Mouse (Mus musculus) forebrain, embryonic 13.5 days (tissue): ENCODE results near the gene Slc38a4. TPM values are rescaled to one million over a fixed set of nuclear protein-coding genes. Genes with fewer than 3 reads are reported as not detected.

ENCODE experiments used
- ATAC-seq: fragments of 200-750 bp; cut with Nextera tagmentation; 2 replicates; pipeline ENCODE4 v1.8.0; 2017
- H3K27ac ChIP-seq: fragments of 300-500 bp; sonication (generic); 2 replicates; pipeline ENCODE4 v1.5.1; 2015; ENCODE audit warnings: inconsistent platforms, mild to moderate bottlenecking, moderate library complexity
- H3K27me3 ChIP-seq: fragments of 300-500 bp; sonication (generic); 2 replicates; pipeline ENCODE4 v1.6.1; 2015; ENCODE audit warnings: mild to moderate bottlenecking, inconsistent platforms
- H3K36me3 ChIP-seq: fragments of 300-500 bp; sonication (generic); 2 replicates; pipeline ENCODE4 v1.6.1; 2015; ENCODE audit warnings: mild to moderate bottlenecking, inconsistent platforms; ENCODE audit not compliant: poor library complexity, severe bottlenecking
- H3K4me1 ChIP-seq: fragments of 300-500 bp; sonication (generic); 2 replicates; pipeline ENCODE4 v1.6.1; 2015; ENCODE audit warnings: inconsistent platforms
- H3K4me2 ChIP-seq: fragments of 300-500 bp; sonication (generic); 2 replicates; pipeline ENCODE4 v1.6.1; 2015; ENCODE audit warnings: inconsistent platforms, mild to moderate bottlenecking, moderate library complexity
- H3K4me3 ChIP-seq: fragments of 300-500 bp; sonication (generic); 2 replicates; pipeline ENCODE4 v1.5.1; 2015; ENCODE audit warnings: mild to moderate bottlenecking, inconsistent platforms
- H3K9ac ChIP-seq: fragments of 300-500 bp; sonication (generic); 2 replicates; pipeline ENCODE4 v1.6.1; 2015; ENCODE audit warnings: mild to moderate bottlenecking, inconsistent platforms
- H3K9me3 ChIP-seq: fragments of 300-500 bp; sonication (generic); replicated peaks from 2 replicates; pipeline ENCODE4 v1.6.1; 2016; ENCODE audit warnings: inconsistent platforms
- WGBS: fragments of 180-500 bp; shearing (Covaris S2); methylation state at CpG from one replicate; pipeline ENCODE4 v1.1.7; 2015; 5-methylcytosine and 5-hydroxymethylcytosine counted together
- polyA plus RNA-seq: library from polyadenylated mRNA; unstranded; fragments of >200 nt; fragmentation: Nextera tagmentation; extraction: Ambion mirVana; gene quantifications from 2 replicates; pipeline ENCODE4 v1.2.1, GENCODE M21; 2015

Slc38a4 gene
- polyA plus RNA-seq, 1 experiment from 2014 or later = 2.7 TPM

DNA sequence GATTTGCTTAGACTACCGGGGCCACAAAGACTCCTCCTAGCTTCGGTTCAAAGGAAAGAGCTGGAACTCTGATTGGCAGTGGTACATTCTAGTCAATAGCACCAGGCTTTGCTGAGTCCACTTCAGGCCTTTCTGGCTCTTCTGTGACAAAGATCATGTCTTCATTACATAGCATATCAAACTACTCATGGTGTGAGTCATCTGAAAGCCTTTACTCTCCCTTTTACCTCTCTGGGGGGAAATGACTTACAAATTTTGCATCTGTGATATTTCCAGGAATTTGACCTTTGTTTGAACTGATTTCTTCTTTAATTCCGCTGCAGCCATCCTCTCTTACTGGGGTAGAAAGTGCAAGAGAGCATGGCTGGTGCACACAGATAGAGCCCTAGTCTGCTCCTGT lies 46.5 kb downstream of the Slc38a4 start:
- no peak overlapping the region for H3K27ac ChIP-seq
- ATAC-seq = no peak
- H3K27me3 ChIP-seq = no peaks in the 10 kb centered on the region
- 94% methylated on average over 3 of the region's 3 CpGs for WGBS
- H3K9me3 ChIP-seq = no peaks in the 10 kb centered on the region
- H3K9ac ChIP-seq = no peak overlapping the region
- no peak overlapping the region for H3K4me2 ChIP-seq
- H3K4me1 ChIP-seq = no peaks in the 10 kb centered on the region
- no peaks in the 10 kb centered on the region for H3K36me3 ChIP-seq
- no peak overlapping the region for H3K4me3 ChIP-seq

- Histone ChIP-seq H3K27ac (no peak overlapping the region), H3K9ac (no peak overlapping the region), H3K4me3 (no peak overlapping the region), H3K9me3 (no peaks in the 10 kb centered on the region), H3K36me3 (no peaks in the 10 kb centered on the region), H3K27me3 (no peaks in the 10 kb centered on the region), H3K4me2 (no peak overlapping the region), H3K4me1 (no peaks in the 10 kb centered on the region)
- WGBS = 93% methylated on average over 15 of the region's 15 CpGs
- no peak for ATAC-seq
These were observed 50.0 kb downstream of the Slc38a4 start for GRCm38 (mm10) chr15:97005631-97006234.

DNA sequence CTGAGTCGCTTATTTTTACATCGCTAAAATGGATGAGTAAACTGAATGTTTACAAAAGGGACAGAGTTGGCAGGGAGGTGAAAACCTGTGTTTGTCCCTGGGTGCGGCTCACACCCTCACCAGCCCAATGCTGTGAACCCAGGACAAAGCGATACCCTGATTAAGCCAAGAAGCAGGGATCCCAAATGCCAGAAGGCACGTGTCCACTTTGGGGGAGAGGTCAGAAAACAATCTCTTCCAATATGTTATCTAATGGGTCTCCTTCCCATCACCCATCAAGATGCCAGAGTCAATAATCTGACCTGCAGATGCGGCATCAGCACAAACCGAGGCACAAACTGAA lies 51.3 kb downstream of the Slc38a4 start:
- ATAC-seq = no peak
- no peaks in the 10 kb centered on the region for H3K36me3 ChIP-seq
- no peaks in the 10 kb centered on the region for H3K27me3 ChIP-seq
- 91% methylated on average over 7 of the region's 7 CpGs for WGBS
- H3K4me2 ChIP-seq = no peak overlapping the region
- H3K4me3 ChIP-seq = no peak overlapping the region
- no peak overlapping the region for H3K9ac ChIP-seq
- H3K27ac ChIP-seq = no peak overlapping the region
- no peaks in the 10 kb centered on the region for H3K4me1 ChIP-seq
- no peaks in the 10 kb centered on the region for H3K9me3 ChIP-seq

GRCm38 (mm10) chr15:97003851-97004524 lies 51.8 kb downstream of the Slc38a4 start:
- no peaks in the 10 kb centered on the region for H3K4me1 ChIP-seq
- H3K27ac ChIP-seq = no peak overlapping the region
- no peak overlapping the region for H3K4me2 ChIP-seq
- ATAC-seq = no peak
- no peaks in the 10 kb centered on the region for H3K27me3 ChIP-seq
- no peak overlapping the region for H3K4me3 ChIP-seq
- H3K9me3 ChIP-seq = no peaks in the 10 kb centered on the region
- no peaks in the 10 kb centered on the region for H3K36me3 ChIP-seq
- H3K9ac ChIP-seq = no peak overlapping the region
- WGBS = 74% methylated on average over 10 of the region's 10 CpGs

DNA sequence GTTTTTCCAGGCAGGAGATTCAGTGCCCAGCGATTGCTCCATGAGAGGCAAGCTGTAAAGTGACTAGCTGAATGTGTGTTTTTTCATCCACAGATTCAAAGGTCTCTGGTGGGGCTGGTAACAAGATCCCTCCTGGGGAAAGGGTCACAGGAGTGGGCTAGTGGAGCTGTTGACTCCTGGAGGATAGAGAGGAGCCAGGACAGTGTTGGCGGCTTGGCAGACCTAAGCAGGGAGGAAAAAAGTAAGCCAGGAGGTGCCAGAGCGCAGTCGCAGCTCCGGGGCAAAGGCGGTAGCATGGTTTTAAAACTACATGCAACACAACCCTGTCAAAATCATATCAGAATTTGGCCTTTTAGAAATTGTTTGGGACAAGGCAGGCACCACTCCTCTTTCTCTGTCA lies 52.6 kb downstream of the Slc38a4 start:
- Histone ChIP-seq H3K27ac (no peak overlapping the region), H3K4me2 (peak overlapping the region; percentile 42), H3K27me3 (no peaks in the 10 kb centered on the region), H3K4me1 (no peaks in the 10 kb centered on the region), H3K36me3 (no peaks in the 10 kb centered on the region), H3K9me3 (no peaks in the 10 kb centered on the region), H3K4me3 (peak overlapping the region; percentile 20), H3K9ac (no peak overlapping the region)
- 84% methylated on average over 6 of the region's 6 CpGs for WGBS
- ATAC-seq = no peak

DNA sequence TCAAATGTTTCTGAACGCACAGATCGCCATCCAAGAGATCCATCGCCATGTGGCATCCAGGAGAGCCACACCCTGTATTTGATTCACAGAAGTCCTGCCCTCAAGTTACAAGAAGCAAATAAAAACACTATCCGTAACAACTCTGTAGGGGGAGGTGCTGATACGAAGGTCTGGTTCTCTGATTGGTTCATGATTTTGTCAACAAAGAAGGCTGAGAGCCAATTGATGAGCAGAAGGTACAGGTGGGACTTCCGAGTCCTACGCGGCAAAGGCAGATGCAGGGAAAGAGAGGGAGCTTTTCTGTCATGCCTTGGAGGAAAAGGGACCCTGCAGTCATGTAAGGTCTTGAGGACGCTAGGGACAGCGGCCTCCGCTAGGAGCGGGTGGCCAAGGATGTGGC lies 53.0 kb downstream of the Slc38a4 start:
- peak overlapping the region; percentile 20 for H3K4me3 ChIP-seq
- WGBS = 70% methylated on average over 12 of the region's 12 CpGs
- no peak for ATAC-seq
- H3K27me3 ChIP-seq = no peaks in the 10 kb centered on the region
- no peak overlapping the region for H3K27ac ChIP-seq
- H3K36me3 ChIP-seq = no peaks in the 10 kb centered on the region
- H3K9me3 ChIP-seq = no peaks in the 10 kb centered on the region
- H3K4me2 ChIP-seq = peak overlapping the region; percentile 42
- H3K9ac ChIP-seq = no peak overlapping the region
- no peaks in the 10 kb centered on the region for H3K4me1 ChIP-seq

- Histone ChIP-seq H3K9me3 (no peaks in the 10 kb centered on the region), H3K36me3 (no peaks in the 10 kb centered on the region), H3K9ac (no peak overlapping the region), H3K4me2 (no peak overlapping the region), H3K27me3 (no peaks in the 10 kb centered on the region), H3K4me3 (no peak overlapping the region), H3K4me1 (no peaks in the 10 kb centered on the region), H3K27ac (no peak overlapping the region)
- WGBS = 84% methylated on average over 7 of the region's 7 CpGs
- no peak for ATAC-seq
These were observed 53.9 kb downstream of the Slc38a4 start for GRCm38 (mm10) chr15:97001886-97002285.

GRCm38 (mm10) chr15:97001416-97001815 lies 54.3 kb downstream of the Slc38a4 start:
- WGBS = 64% methylated on average over 12 of the region's 12 CpGs
- Histone ChIP-seq H3K4me2 (no peak overlapping the region), H3K9me3 (no peaks in the 10 kb centered on the region), H3K4me1 (no peaks in the 10 kb centered on the region), H3K9ac (no peak overlapping the region), H3K27me3 (no peaks in the 10 kb centered on the region), H3K36me3 (no peaks in the 10 kb centered on the region), H3K27ac (no peak overlapping the region), H3K4me3 (no peak overlapping the region)
- ATAC-seq = no peak

- ATAC-seq = no peak
- H3K4me2 ChIP-seq = no peak overlapping the region
- H3K9ac ChIP-seq = no peak overlapping the region
- H3K36me3 ChIP-seq = no peaks in the 10 kb centered on the region
- no peak overlapping the region for H3K27ac ChIP-seq
- H3K27me3 ChIP-seq = no peaks in the 10 kb centered on the region
- no peaks in the 10 kb centered on the region for H3K9me3 ChIP-seq
- no peak overlapping the region for H3K4me3 ChIP-seq
- no peaks in the 10 kb centered on the region for H3K4me1 ChIP-seq
- 70% methylated on average over 17 of the region's 17 CpGs for WGBS
These were observed 55.2 kb downstream of the Slc38a4 start for GRCm38 (mm10) chr15:97000319-97001251.

- Histone ChIP-seq H3K36me3 (no peaks in the 10 kb centered on the region), H3K9ac (no peak overlapping the region), H3K4me2 (no peak overlapping the region), H3K27ac (no peak overlapping the region), H3K4me3 (no peak overlapping the region), H3K9me3 (no peaks in the 10 kb centered on the region), H3K4me1 (no peaks in the 10 kb centered on the region), H3K27me3 (no peaks in the 10 kb centered on the region)
- WGBS = 76% methylated on average over 12 of the region's 12 CpGs
- ATAC-seq = no peak
These were observed 56.4 kb downstream of the Slc38a4 start for GRCm38 (mm10) chr15:96999401-96999800.

DNA sequence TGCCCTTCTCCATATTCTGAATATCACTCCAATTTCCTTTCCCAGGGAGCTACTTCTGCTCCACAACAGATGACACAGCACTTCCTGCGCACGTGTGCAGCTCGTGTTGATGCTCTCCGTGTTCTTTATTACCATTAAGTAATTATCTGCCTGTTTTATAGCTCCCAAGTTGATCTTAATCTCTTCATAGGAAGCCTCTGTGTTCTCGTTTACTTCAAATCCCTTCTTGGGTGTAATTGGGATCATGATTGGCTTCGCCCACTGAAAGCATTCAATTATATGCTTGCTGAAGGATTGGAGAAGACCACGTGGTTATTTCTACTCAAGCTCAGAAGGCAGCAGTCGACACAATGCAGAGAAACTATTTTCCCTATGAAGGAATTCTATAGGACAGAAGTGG lies 70.1 kb downstream of the Slc38a4 start:
- Histone ChIP-seq H3K4me2 (no peak overlapping the region), H3K9ac (no peak overlapping the region), H3K4me3 (no peak overlapping the region), H3K9me3 (0 out of 2 replicates have a peak, but pooled peaks cover 4% of the 10 kb centered on the region), H3K27ac (no peak overlapping the region), H3K36me3 (no peaks in the 10 kb centered on the region), H3K27me3 (no peaks in the 10 kb centered on the region), H3K4me1 (no peaks in the 10 kb centered on the region)
- WGBS = 41% methylated on average over 8 of the region's 8 CpGs
- ATAC-seq = no peak

- H3K4me1 ChIP-seq = no peaks in the 10 kb centered on the region
- no peak overlapping the region for H3K9ac ChIP-seq
- H3K4me2 ChIP-seq = no peak overlapping the region
- H3K9me3 ChIP-seq = 0 out of 2 replicates have a peak, but pooled peaks cover 4% of the 10 kb centered on the region
- H3K36me3 ChIP-seq = no peaks in the 10 kb centered on the region
- no peaks in the 10 kb centered on the region for H3K27me3 ChIP-seq
- ATAC-seq = no peak
- H3K4me3 ChIP-seq = no peak overlapping the region
- 86% methylated on average over 12 of the region's 13 CpGs for WGBS
- H3K27ac ChIP-seq = no peak overlapping the region
These were observed 72.0 kb downstream of the Slc38a4 start for GRCm38 (mm10) chr15:96983581-96984330.
